ENCODE assay signal across 31 mouse cellular contexts in the genomic region with DNA sequence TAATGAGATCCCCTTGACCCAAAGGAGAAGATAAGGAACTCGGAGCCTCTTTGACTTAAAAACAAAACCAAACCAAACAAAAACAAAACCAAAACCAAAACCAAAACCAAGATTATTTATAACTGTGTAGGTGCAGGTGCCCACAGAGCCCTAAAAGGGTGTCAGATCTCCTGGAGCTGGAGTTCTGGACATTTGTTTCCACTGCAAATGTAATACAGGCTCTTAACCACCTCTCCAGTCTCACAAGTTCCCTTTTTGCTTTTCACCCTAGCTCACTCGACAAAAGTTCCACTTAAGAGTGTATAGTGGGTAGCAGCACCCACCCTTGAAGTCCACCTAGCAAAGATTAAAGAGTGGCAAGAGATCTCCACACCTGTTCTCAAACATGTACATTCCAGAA. TPM values are rescaled to one million over a fixed set of nuclear protein-coding genes. Genes with fewer than 3 reads are reported as not detected.
A peak's percentile ranks its signal among the peaks of the same experiment; 100 is the strongest.
DNase-seq lines count a peak whose midpoint lies in the region; ATAC-seq lines count a peak whose summit lies in the region.
"Had no signal": no experiment of that assay in that cellular context is flagged by ENCODE, and none has a peak within 500 bp of the region (broad histone marks: within the 10 kb centered on the region; RNA-seq: fewer than 3 reads in every experiment).

No protein-coding gene starts in this region.

- H3K27ac ChIP-seq in heart, embryonic 10.5 days: no peak overlapping the region
- H3K27ac ChIP-seq in kidney, embryonic 14.5 days (ENCODE audit: low read depth, low read length): no peak overlapping the region
- H3K27ac ChIP-seq: embryonic facial prominence, embryonic 13.5 days; gastrocnemius, adult 2 months; hindbrain, embryonic 10.5 days; kidney, embryonic 15.5 days; left cerebral cortex, adult 2 months; limb, embryonic 15.5 days; liver, embryonic 14.5 days; lung, embryonic 15.5 days; midbrain, embryonic 13.5 days; neural tube, embryonic 13.5 days had no signal

- no peak overlapping the region for H3K4me2 ChIP-seq in kidney, embryonic 14.5 days (replicated peaks; ENCODE audit: low read depth, low read length)
- H3K4me2 ChIP-seq: embryonic facial prominence, embryonic 13.5 days; kidney, embryonic 15.5 days; limb, embryonic 15.5 days; lung, embryonic 15.5 days; midbrain, embryonic 13.5 days; neural tube, embryonic 13.5 days had no signal

- peak; percentile 31 for ATAC-seq in activated CD4-positive, CD25-positive, alpha-beta regulatory T cell, adult 4 months
- ATAC-seq in megakaryocyte progenitor cell, adult 5-6 weeks (replicated peaks; ENCODE audit: poor library complexity): peak; percentile 5; the same call in 1 of the 2 replicates
- no peak for ATAC-seq in kidney, embryonic 14.5 days (ENCODE audit: low FRiP score, low TSS enrichment)
- ATAC-seq: forebrain, embryonic 14.5 days; hindbrain, embryonic 16.5 days; intestine, postnatal 0 days; midbrain, embryonic 13.5 days had no signal

- H3K9ac ChIP-seq in kidney, embryonic 14.5 days (ENCODE audit: low read depth, low read length): no peak overlapping the region
- H3K9ac ChIP-seq: embryonic facial prominence, embryonic 13.5 days; kidney, embryonic 15.5 days; limb, embryonic 15.5 days; liver, embryonic 14.5 days; lung, embryonic 15.5 days; midbrain, embryonic 13.5 days; neural tube, embryonic 13.5 days had no signal

- H3K9me3 ChIP-seq in heart, embryonic 10.5 days: no peaks in the 10 kb centered on the region
- H3K9me3 ChIP-seq in kidney, embryonic 14.5 days (ENCODE audit: control insufficient read depth, low read length): no peaks in the 10 kb centered on the region
- H3K9me3 ChIP-seq: embryonic facial prominence, embryonic 13.5 days; hindbrain, embryonic 10.5 days; kidney, embryonic 15.5 days; limb, embryonic 15.5 days; lung, embryonic 15.5 days; midbrain, embryonic 13.5 days; neural tube, embryonic 13.5 days had no signal

- intact Hi-C loops in heart, postnatal 36 days (cut with DNase I): loop anchor here (10.0 kb wide), 1 partner anchor 512 kb away; a partner anchor contains a TSS

- DNase-seq in heart, embryonic 10.5 days (ENCODE audit: low spot score): peak; percentile 61
- no peak for DNase-seq in heart, postnatal 36 days
- peak; percentile 68 for DNase-seq in CD4-positive helper T cell, adult 2 months (ENCODE audit: low read depth, low spot score)
- no peak for DNase-seq in right cerebral cortex, adult 18-20 months
- DNase-seq in thymus, postnatal 4 days: no peak
- DNase-seq: adrenal gland, postnatal 25 days; cerebellum, adult 11 months; cerebellum, postnatal 10 days; embryo, embryonic 11 days; gastrocnemius, adult 2 months; kidney, postnatal 4 days; layer of hippocampus, adult 9-11 months; left cerebral cortex, postnatal 4 days; retina, postnatal 1 day; thymus, postnatal 14 days had no signal

- no peaks in the 10 kb centered on the region for H3K27me3 ChIP-seq in heart, embryonic 10.5 days (ENCODE audit: insufficient read depth, poor library complexity, severe bottlenecking)
- no peaks in the 10 kb centered on the region for H3K27me3 ChIP-seq in kidney, embryonic 14.5 days (ENCODE audit: control insufficient read depth, insufficient read depth, low read length)
- H3K27me3 ChIP-seq: embryonic facial prominence, embryonic 13.5 days; kidney, embryonic 15.5 days; limb, embryonic 15.5 days; midbrain, embryonic 13.5 days; neural tube, embryonic 13.5 days had no signal

- peaks cover 17% of the 10 kb centered on the region for H3K4me1 ChIP-seq in heart, embryonic 10.5 days
- H3K4me1 ChIP-seq in kidney, embryonic 14.5 days (ENCODE audit: control insufficient read depth, insufficient read depth, low read length): peaks cover 15% of the 10 kb centered on the region

- H3K4me3 ChIP-seq in heart, embryonic 10.5 days: no peak overlapping the region
- H3K4me3 ChIP-seq in kidney, embryonic 14.5 days (ENCODE audit: low read length): no peak overlapping the region
- H3K4me3 ChIP-seq: embryonic facial prominence, embryonic 13.5 days; erythroblast, embryonic 14.5 days; gastrocnemius, adult 2 months; hindbrain, embryonic 10.5 days; kidney, embryonic 15.5 days; left cerebral cortex, adult 2 months; limb, embryonic 15.5 days; lung, embryonic 15.5 days; midbrain, embryonic 13.5 days; neural tube, embryonic 13.5 days had no signal

- H3K36me3 ChIP-seq in heart, embryonic 10.5 days: no peaks in the 10 kb centered on the region
- H3K36me3 ChIP-seq in kidney, embryonic 14.5 days (ENCODE audit: control insufficient read depth, insufficient read depth, low read length): no peaks in the 10 kb centered on the region
- H3K36me3 ChIP-seq: embryonic facial prominence, embryonic 13.5 days; hindbrain, embryonic 10.5 days; kidney, embryonic 15.5 days; limb, embryonic 15.5 days; lung, embryonic 15.5 days; midbrain, embryonic 13.5 days; neural tube, embryonic 13.5 days had no signal

- WGBS in heart, embryonic 10.5 days: 53% methylated on average over 2 of the region's 2 CpGs
- 52% methylated on average over 2 of the region's 2 CpGs for WGBS in kidney, embryonic 14.5 days

RNA-seq across cellular contexts. Expression of a gene that starts 2.6 kb away (rescaled TPM):
- polyA plus RNA-seq in heart, embryonic 10.5 days (2016; fragmentation: Nextera tagmentation; extraction: Ambion mirVana): 22.8 and 23.2 TPM in 2 replicates
- total RNA-seq in heart, postnatal 36 days (2021): 10 to 100 TPM; 11.2 to 13.0 TPM
- 10 to 100 TPM; 11.8 to 18.5 TPM for polyA plus RNA-seq in activated CD4-positive, CD25-positive, alpha-beta regulatory T cell, adult 4 months (2017; shearing (Covaris generic))
- 7.5 and 7.7 TPM in 2 replicates for total RNA-seq in megakaryocyte progenitor cell, adult 5-6 weeks (2015)
- total RNA-seq in megakaryocyte progenitor cell, adult 5-6 weeks (2017): 8.1 and 8.3 TPM in 2 replicates
- polyA plus RNA-seq in kidney, embryonic 14.5 days (2014; fragmentation: Nextera tagmentation; extraction: Ambion mirVana): 37.6 and 50.7 TPM in 2 replicates
- polyA plus RNA-seq: erythroblast, embryonic 14.5 days had no signal

Comparison
In these comparisons a context has a peak if more than half of its experiments do, and no peak if none do; other contexts are left out.
1. DNase-seq: peak in heart, embryonic 10.5 days (single experiment) and CD4-positive helper T cell, adult 2 months (single experiment); none in heart, postnatal 36 days (0 of 2), right cerebral cortex, adult 18-20 months (single experiment) and thymus, postnatal 4 days (single experiment).